Mouse (Mus musculus) urinary bladder, postnatal 10 days (tissue): Measurements from ENCODE around the gene Armc3.
"Not testable (repeated sequence)": the region's sequence is repeated elsewhere in the genome, so short reads cannot be mapped to it uniquely, and the experiment has no call there.

Experiments used
- DNase-seq: peaks from one replicate; pipeline ENCODE4 v3.0.0; 2022; ENCODE audit warnings: low spot score

The Armc3 gene

GRCm38 (mm10) chr2:19274583-19274982 is 75.5 kb downstream of the Armc3 start:
- no peak for DNase-seq

GRCm38 (mm10) chr2:19275602-19276539 is 76.8 kb downstream of the Armc3 start:
- DNase-seq: peak; percentile 41

GRCm38 (mm10) chr2:19280331-19280730 is 81.2 kb downstream of the Armc3 start:
- no peak for DNase-seq

- no peak for DNase-seq
Observed at GRCm38 (mm10) chr2:19292366-19292765, 93.3 kb downstream of the Armc3 start.

GRCm38 (mm10) chr2:19300345-19301089 is 101.4 kb downstream of the Armc3 start:
- DNase-seq: no peak

- DNase-seq: no peak
Observed at GRCm38 (mm10) chr2:19301251-19301650, 102.1 kb downstream of the Armc3 start.

- DNase-seq: not testable (repeated sequence)
Observed at GRCm38 (mm10) chr2:19303087-19303486, 104.0 kb downstream of the Armc3 start.

- DNase-seq: no peak
Observed at GRCm38 (mm10) chr2:19310498-19310897, 111.4 kb downstream of the Armc3 start.

GRCm38 (mm10) chr2:19316056-19316455 is 117.0 kb downstream of the Armc3 start:
- no peak for DNase-seq

- DNase-seq: no peak
Observed at GRCm38 (mm10) chr2:19316691-19317090, 117.6 kb downstream of the Armc3 start.

GRCm38 (mm10) chr2:19317151-19317812 is 118.2 kb downstream of the Armc3 start:
- not testable (repeated sequence) for DNase-seq

GRCm38 (mm10) chr2:19318499-19318898 is 119.4 kb downstream of the Armc3 start:
- DNase-seq: no peak

GRCm38 (mm10) chr2:19319284-19319683 is 120.2 kb downstream of the Armc3 start:
- DNase-seq: no peak

GRCm38 (mm10) chr2:19322448-19322847 is 123.3 kb downstream of the Armc3 start:
- DNase-seq: no peak

GRCm38 (mm10) chr2:19326376-19326775 is 127.3 kb downstream of the Armc3 start:
- DNase-seq: no peak

- no peak for DNase-seq
Observed at GRCm38 (mm10) chr2:19327811-19328210, 128.7 kb downstream of the Armc3 start.

- DNase-seq: no peak
Observed at GRCm38 (mm10) chr2:19343901-19344635, 145.0 kb downstream of the Armc3 start.

GRCm38 (mm10) chr2:19344636-19345413 is 145.7 kb downstream of the Armc3 start:
- peak; percentile 48 for DNase-seq

GRCm38 (mm10) chr2:19345414-19345964 is 146.4 kb downstream of the Armc3 start:
- no peak for DNase-seq

GRCm38 (mm10) chr2:19348454-19348853 is 149.4 kb downstream of the Armc3 start:
- DNase-seq: no peak

- DNase-seq: no peak
Observed at GRCm38 (mm10) chr2:19350167-19350566, 151.1 kb downstream of the Armc3 start.
